Mouse (Mus musculus): ENCODE results near the gene Cep57l1. TPM values are rescaled to one million over a fixed set of nuclear protein-coding genes. Genes with fewer than 3 reads are reported as not detected.

Gene Cep57l1
- polyA plus RNA-seq, 1 experiment from 2014 or later = 19.7 TPM

DNA sequence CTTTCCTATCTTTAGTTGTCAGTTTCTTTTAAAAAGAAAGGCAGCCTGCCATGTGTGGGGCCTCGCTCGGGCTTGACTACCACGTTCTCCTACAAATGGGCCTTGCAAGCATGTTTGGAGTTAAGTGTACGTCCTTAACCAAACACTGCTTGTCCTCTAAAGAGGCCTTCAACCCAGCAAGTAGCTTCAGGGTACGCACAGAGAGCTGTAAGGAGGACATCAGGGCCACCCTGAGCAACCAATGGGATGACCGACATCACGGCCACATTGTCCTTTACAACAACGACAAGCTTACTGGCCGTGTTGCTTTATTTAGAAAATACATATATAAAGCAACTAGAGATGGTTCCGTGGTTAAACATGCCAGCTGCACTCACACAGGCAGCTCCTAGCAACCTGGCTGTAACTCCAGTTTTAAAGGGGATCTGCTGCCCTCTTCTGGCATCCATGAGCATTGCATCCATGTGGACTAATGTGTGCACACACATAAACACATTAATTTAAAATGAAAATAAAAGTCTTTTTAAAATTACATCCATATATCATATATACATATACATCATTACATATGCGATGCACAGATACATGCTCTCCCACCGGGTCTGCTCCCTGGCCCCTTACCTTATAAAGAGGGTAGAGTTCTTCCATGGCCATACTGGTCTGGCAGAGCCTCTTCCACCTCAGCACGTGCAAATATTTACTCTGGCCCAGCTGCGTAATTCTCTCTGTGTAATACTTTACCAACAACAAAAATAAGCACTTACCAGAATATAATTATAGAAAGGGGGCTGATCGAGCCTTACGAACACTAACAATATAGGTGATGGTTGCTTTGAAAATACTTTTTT is 126.9 kb downstream of the Cep57l1 start:
- Histone ChIP-seq H3K4me3 (no peak overlapping the region), H3K9me3 (replicated peaks) (peaks cover 9% of the 10 kb centered on the region), H3K9ac (no peak overlapping the region), H3K4me1 (peaks cover 4% of the 10 kb centered on the region; the same call in 1 of the 2 replicates), H3K36me3 (no peaks in the 10 kb centered on the region), H3K27ac (no peak overlapping the region), H3K4me2 (replicated peaks) (no peak overlapping the region), H3K27me3 (peaks cover 20% of the 10 kb centered on the region)
- ATAC-seq (ENCODE audit: low FRiP score) = 0 out of 2 replicates have a peak, but pooled peaks have one; percentile 19
- WGBS = 40% methylated on average over 16 of the region's 16 CpGs

DNA sequence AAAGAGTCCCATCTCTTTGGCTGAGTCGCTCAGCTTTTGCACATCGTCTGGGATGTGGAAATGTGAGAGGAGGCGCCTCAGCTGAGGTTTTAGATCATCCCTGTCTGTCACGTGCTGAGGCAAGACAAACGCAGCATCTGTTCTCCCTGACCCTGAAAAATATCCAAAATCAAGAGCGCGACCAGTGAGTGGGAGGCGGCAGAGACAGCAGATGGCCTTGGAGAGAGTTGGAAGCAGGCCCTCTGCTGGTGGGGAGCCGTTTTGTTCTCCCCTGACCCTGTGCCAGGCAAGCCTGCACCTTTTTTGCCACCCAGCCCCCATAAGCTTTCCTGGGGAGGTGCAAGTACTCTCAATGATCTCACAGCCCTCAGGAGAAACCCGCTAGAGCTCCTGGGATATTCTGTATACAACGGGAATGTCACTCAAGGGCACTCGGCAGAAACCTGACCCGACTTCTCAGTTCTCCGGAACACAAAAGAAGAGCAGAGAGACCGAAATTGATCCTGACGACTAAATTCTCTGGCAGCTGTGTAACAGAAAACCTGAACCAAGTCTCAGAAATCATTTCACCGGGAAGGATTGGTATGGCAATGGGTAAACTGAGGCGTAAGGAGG is 130.8 kb downstream of the Cep57l1 start:
- no peaks in the 10 kb centered on the region for H3K9me3 ChIP-seq (replicated peaks)
- H3K4me3 ChIP-seq = no peak overlapping the region
- peaks cover 4% of the 10 kb centered on the region for H3K27me3 ChIP-seq
- peak; percentile 72 for ATAC-seq (ENCODE audit: low FRiP score)
- peaks cover 4% of the 10 kb centered on the region; the same call in 1 of the 2 replicates for H3K4me1 ChIP-seq
- H3K4me2 ChIP-seq (replicated peaks) = peak overlapping the region; percentile 41
- WGBS = 22% methylated on average over 18 of the region's 18 CpGs
- no peak overlapping the region for H3K9ac ChIP-seq
- H3K27ac ChIP-seq = 0 out of 2 replicates have a peak overlapping the region, but pooled peaks have one; percentile 8
- H3K36me3 ChIP-seq = no peaks in the 10 kb centered on the region

DNA sequence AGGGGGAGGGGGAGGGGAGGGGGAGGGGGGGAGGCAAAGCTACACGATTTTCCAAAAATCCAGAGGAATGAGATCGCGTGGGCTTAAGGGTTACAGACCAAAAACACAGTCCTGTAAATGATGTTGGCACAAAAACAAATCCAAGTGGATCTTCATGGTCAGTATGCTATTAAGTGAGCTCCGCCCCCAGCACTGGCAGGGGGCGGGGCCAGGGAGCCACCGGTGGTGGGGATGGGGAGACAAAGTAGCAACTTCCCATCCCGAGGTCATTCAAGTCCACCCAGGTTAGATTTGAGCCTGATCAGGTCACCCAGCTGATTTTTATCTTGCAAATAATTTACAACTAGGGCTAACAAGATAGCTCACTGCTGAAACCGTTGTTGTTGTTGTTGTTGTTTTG is 132.3 kb downstream of the Cep57l1 start:
- Histone ChIP-seq H3K9ac (no peak overlapping the region), H3K9me3 (replicated peaks) (no peaks in the 10 kb centered on the region), H3K4me1 (peaks cover 4% of the 10 kb centered on the region; the same call in 1 of the 2 replicates), H3K27ac (no peak overlapping the region), H3K36me3 (no peaks in the 10 kb centered on the region), H3K4me3 (no peak overlapping the region), H3K4me2 (replicated peaks) (no peak overlapping the region), H3K27me3 (no peaks in the 10 kb centered on the region)
- ATAC-seq (ENCODE audit: low FRiP score) = no peak
- 64% methylated on average over 8 of the region's 8 CpGs for WGBS

DNA sequence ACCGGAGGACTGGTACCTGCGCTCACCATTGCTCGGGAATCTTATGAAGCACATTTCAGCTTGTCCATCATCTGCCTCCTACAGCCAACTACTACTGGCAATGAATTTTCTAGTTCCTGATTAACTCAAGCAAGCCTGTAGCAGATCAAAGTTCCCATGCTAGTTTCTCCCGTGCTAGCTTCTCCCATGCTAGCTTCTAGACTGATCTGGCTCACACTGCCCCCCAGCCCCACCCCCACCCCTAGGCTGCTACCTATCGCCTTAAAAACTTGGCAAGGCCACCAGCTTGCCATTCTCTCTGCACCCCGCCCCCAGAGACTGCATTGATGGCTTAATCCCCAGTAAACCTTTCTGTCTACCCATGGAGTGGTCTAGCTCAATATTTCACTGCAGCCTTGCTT is 133.0 kb downstream of the Cep57l1 start:
- no peak overlapping the region for H3K4me2 ChIP-seq (replicated peaks)
- no peaks in the 10 kb centered on the region for H3K36me3 ChIP-seq
- H3K27ac ChIP-seq = no peak overlapping the region
- no peak overlapping the region for H3K4me3 ChIP-seq
- 85% methylated on average over 6 of the region's 6 CpGs for WGBS
- H3K9me3 ChIP-seq (replicated peaks) = no peaks in the 10 kb centered on the region
- H3K9ac ChIP-seq = no peak overlapping the region
- no peak for ATAC-seq (ENCODE audit: low FRiP score)
- H3K4me1 ChIP-seq = peaks cover 4% of the 10 kb centered on the region; the same call in 1 of the 2 replicates
- H3K27me3 ChIP-seq = no peaks in the 10 kb centered on the region

DNA sequence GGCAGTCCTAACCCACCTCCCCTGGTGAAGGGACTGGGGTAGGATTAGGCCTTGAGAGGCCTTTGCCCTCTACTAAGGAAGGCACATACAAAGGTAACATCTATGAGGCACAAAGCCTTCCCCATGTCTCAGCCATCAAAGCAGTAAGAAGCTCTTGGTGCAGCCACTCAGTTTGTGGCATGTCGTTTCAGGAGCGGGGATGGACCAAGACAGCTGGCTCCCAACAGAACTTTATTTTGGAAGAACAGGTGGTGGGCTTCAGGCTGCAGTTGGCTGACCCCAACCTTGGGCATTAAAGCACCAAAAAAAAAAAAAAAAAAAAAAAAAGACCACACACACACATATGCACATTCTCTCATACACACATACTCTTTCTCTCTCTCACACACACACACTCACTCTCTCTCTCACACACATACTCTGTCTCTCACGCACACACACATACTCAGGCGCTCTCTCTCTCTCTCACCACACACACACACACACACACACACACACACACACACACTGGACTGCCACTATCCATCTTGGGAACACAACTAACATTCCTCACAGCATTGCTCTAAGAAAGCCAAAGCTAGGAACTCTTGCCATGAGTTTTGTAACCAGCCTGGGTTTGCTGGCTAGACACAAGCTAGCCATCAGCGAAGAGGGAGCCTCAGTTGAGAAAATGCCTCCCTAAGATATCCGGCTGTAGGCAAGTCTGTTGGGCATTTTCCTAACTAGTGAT is 133.7 kb downstream of the Cep57l1 start:
- H3K27me3 ChIP-seq = no peaks in the 10 kb centered on the region
- ATAC-seq (ENCODE audit: low FRiP score) = no peak
- no peaks in the 10 kb centered on the region for H3K36me3 ChIP-seq
- H3K27ac ChIP-seq = no peak overlapping the region
- no peaks in the 10 kb centered on the region for H3K9me3 ChIP-seq (replicated peaks)
- H3K9ac ChIP-seq = no peak overlapping the region
- 88% methylated on average over 6 of the region's 6 CpGs for WGBS
- H3K4me3 ChIP-seq = no peak overlapping the region
- no peak overlapping the region for H3K4me2 ChIP-seq (replicated peaks)
- H3K4me1 ChIP-seq = peaks cover 4% of the 10 kb centered on the region; the same call in 1 of the 2 replicates

- H3K4me3 ChIP-seq = no peak overlapping the region
- H3K9ac ChIP-seq = no peak overlapping the region
- H3K4me1 ChIP-seq = peaks cover 4% of the 10 kb centered on the region; the same call in 1 of the 2 replicates
- no peak overlapping the region for H3K27ac ChIP-seq
- no peaks in the 10 kb centered on the region for H3K9me3 ChIP-seq (replicated peaks)
- no peaks in the 10 kb centered on the region for H3K36me3 ChIP-seq
- no peak for ATAC-seq (ENCODE audit: low FRiP score)
- 84% methylated on average over 6 of the region's 6 CpGs for whole genome bisulfite sequencing
- H3K27me3 ChIP-seq = no peaks in the 10 kb centered on the region
- no peak overlapping the region for H3K4me2 ChIP-seq (replicated peaks)
Measured at GRCm38 (mm10) chr10:41675243-41675642, 134.4 kb downstream of the Cep57l1 start.

DNA sequence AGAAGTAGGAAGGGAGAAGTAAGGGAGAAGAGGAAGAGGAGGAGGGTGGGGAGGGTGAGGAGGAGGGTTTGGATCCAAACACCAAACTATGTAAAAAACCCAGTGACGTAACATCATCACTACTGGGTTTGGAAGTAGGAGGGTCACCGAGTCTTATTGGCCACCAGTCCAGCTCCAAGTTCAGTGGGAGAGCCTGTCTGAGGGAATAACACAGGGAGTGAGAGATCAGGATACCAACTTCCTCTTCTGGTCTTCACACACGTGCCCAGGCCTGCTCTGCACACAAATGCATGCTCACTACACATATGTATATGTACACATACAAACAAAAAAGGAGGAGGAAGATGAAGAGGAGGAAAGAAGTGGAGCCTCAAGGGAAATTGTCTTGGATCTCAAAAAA is 135.3 kb downstream of the Cep57l1 start:
- Histone ChIP-seq H3K27ac (no peak overlapping the region), H3K9ac (no peak overlapping the region), H3K4me2 (replicated peaks) (no peak overlapping the region), H3K36me3 (no peaks in the 10 kb centered on the region), H3K4me1 (peaks cover 4% of the 10 kb centered on the region; the same call in 1 of the 2 replicates), H3K9me3 (replicated peaks) (no peaks in the 10 kb centered on the region), H3K27me3 (no peaks in the 10 kb centered on the region), H3K4me3 (no peak overlapping the region)
- 83% methylated on average over 3 of the region's 3 CpGs for WGBS
- ATAC-seq (ENCODE audit: low FRiP score) = no peak

- no peak for ATAC-seq (ENCODE audit: low FRiP score)
- Histone ChIP-seq H3K27me3 (no peaks in the 10 kb centered on the region), H3K9me3 (replicated peaks) (0 out of 2 replicates have a peak, but pooled peaks cover 5% of the 10 kb centered on the region), H3K36me3 (no peaks in the 10 kb centered on the region), H3K4me1 (no peaks in the 10 kb centered on the region), H3K4me2 (replicated peaks) (no peak overlapping the region), H3K9ac (no peak overlapping the region), H3K27ac (no peak overlapping the region), H3K4me3 (no peak overlapping the region)
- 84% methylated on average over 5 of the region's 5 CpGs for WGBS
Measured at GRCm38 (mm10) chr10:41670196-41670595, 139.5 kb downstream of the Cep57l1 start.

Small RNAs within 50 kb of the gene (microRNA-seq; reads per million reads assigned to microRNA genes)
- not detected for gene Mir3473b

Other genes with a start within 250 kb of the Cep57l1 start
- 0.96 and 1.4 TPM in 2 replicates for gene Ccdc162, start 93.2 kb downstream of the Cep57l1 start, polyA plus RNA-seq (2016; fragmentation: Nextera tagmentation; extraction: Ambion mirVana)
- 33.0 and 35.1 TPM in 2 replicates for gene Sesn1, start 64 bp upstream of the Cep57l1 start, polyA plus RNA-seq (2016; fragmentation: Nextera tagmentation; extraction: Ambion mirVana)
- gene Armc2, start 208.6 kb upstream of the Cep57l1 start, polyA plus RNA-seq (2016; fragmentation: Nextera tagmentation; extraction: Ambion mirVana) = 4.7 and 4.8 TPM in 2 replicates